Mouse (Mus musculus): Measurements from ENCODE around the gene Ccl6. TPM values are rescaled to one million over a fixed set of nuclear protein-coding genes. Genes with fewer than 3 reads are reported as not detected.

Gene Ccl6
- total and polyA plus RNA-seq, 2 experiments from 2014 or later = 3.5 to 5.0 TPM

DNA sequence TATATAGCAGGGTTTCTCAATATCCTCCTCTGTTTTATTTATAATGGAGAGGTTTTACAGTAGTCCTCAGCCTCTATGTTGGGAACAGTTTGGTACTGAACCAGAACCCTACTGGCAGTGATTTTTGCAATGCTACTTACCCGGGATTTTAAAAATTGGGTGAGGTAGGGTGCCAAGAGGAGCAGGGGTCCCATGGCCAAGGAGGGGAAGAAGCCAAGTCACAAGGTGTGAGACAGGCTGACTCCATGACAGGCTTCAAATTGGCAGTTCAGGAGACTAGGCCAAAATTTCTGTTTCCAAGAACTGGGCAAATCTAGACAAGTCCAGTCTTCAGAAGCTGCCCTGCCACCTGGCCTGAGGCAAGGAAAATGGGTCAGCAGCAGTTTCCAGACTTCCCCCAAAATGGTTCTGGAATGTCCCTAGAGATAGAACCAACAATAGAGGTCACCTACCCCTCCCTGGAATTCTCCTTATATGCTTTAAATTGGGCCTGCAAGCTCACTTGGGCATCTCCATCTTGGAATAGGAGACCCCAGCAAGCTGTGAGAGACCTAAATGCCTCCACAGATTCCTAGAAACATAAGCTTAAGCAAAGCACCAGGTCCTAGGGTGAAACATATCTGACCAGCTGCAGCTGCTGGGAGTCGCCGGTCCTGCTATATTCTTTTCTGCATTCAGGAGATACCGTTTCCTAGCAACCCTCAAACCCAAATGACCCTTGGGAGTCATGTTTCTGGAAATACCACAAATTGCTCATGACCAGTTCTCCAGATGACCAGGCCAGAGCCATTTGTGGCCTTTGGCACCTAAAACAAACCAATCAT, 10.0 kb downstream of the Ccl6 start:
- Histone ChIP-seq H3K27ac (ENCODE audit: low read depth, low read length) (no peak overlapping the region), H3K4me1 (ENCODE audit: insufficient read depth) (no peaks in the 10 kb centered on the region), H3K4me2 (ENCODE audit: low read depth) (no peak overlapping the region), H3K4me3 (ENCODE audit: low read depth, low read length) (no peak overlapping the region), H3K9ac (no peak overlapping the region), H3K9me3 (ENCODE audit: low read length) (no peaks in the 10 kb centered on the region), H3K36me3 (ENCODE audit: insufficient read depth) (no peaks in the 10 kb centered on the region), H3K27me3 (ENCODE audit: insufficient read depth, low read length) (no peaks in the 10 kb centered on the region)
- no peak for DNase-seq
- 81% methylated on average over 4 of the region's 4 CpGs for WGBS
- ATAC-seq = no peak
- no peak for TF ChIP-seq CTCF (IDR thresholded peaks at IDR 0.05; ENCODE audit: low read depth)

GRCm38 (mm10) chr11:83581626-83582610, 11.0 kb downstream of the Ccl6 start:
- ATAC-seq (no peak), DNase-seq (no peak)
- Histone ChIP-seq H3K27me3 (ENCODE audit: insufficient read depth, low read length) (no peaks in the 10 kb centered on the region), H3K9ac (no peak overlapping the region), H3K4me1 (ENCODE audit: insufficient read depth) (no peaks in the 10 kb centered on the region), H3K4me3 (ENCODE audit: low read depth, low read length) (no peak overlapping the region), H3K9me3 (ENCODE audit: low read length) (no peaks in the 10 kb centered on the region), H3K4me2 (ENCODE audit: low read depth) (no peak overlapping the region), H3K36me3 (ENCODE audit: insufficient read depth) (no peaks in the 10 kb centered on the region), H3K27ac (ENCODE audit: low read depth, low read length) (no peak overlapping the region)
- TF ChIP-seq CTCF (IDR thresholded peaks at IDR 0.05; ENCODE audit: low read depth) = no peak
- 79% methylated on average over 4 of the region's 4 CpGs for WGBS

DNA sequence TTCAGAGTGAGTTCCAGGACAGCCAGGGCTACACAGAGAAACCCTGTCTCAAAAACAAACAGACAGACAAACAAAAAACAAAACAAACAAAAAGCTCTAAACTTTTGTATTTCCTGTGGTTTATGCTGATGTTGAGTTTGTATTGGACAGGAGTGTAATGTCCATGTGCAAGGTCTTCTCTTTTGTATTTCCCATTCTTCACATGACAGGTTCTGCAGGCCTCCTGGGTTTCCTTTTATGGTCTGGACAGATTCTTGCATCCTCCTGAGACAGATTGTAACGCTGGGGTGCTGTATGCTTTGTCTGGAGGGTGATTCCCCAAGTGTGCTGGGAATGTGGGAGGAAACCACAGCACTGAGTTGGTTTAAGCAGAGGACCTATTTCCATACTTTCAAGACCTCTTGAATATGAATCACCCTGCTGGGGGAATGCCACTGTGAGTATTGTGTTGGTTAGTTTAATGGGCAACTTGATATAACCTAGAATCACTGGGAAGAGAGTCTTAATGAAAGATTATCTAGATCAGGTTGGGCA, 12.1 kb downstream of the Ccl6 start:
- Histone ChIP-seq H3K4me2 (ENCODE audit: low read depth) (no peak overlapping the region), H3K36me3 (ENCODE audit: insufficient read depth) (no peaks in the 10 kb centered on the region), H3K4me3 (ENCODE audit: low read depth, low read length) (no peak overlapping the region), H3K27me3 (ENCODE audit: insufficient read depth, low read length) (no peaks in the 10 kb centered on the region), H3K9ac (no peak overlapping the region), H3K4me1 (ENCODE audit: insufficient read depth) (no peaks in the 10 kb centered on the region), H3K27ac (ENCODE audit: low read depth, low read length) (no peak overlapping the region), H3K9me3 (ENCODE audit: low read length) (no peaks in the 10 kb centered on the region)
- 56% methylated on average over 1 of the region's 1 CpGs for WGBS
- TF ChIP-seq CTCF (IDR thresholded peaks at IDR 0.05; ENCODE audit: low read depth) = no peak
- no peak for DNase-seq
- ATAC-seq = no peak

GRCm38 (mm10) chr11:83578999-83579398, 13.9 kb downstream of the Ccl6 start:
- WGBS = 76% methylated on average over 3 of the region's 3 CpGs
- DNase-seq = no peak

GRCm38 (mm10) chr11:83578186-83578760, 14.6 kb downstream of the Ccl6 start, which contains the start of gene Ccl9:
TSS of gene Ccl9 (minus strand) at chr11:83578636.
- no peak for TF ChIP-seq CTCF (IDR thresholded peaks at IDR 0.05; ENCODE audit: low read depth)
- no peak for DNase-seq
- Histone ChIP-seq H3K9ac (no peak within 1 kb of the TSS), H3K27ac (ENCODE audit: low read depth, low read length) (no peak within 1 kb of the TSS), H3K9me3 (ENCODE audit: low read length) (no peaks in the 10 kb centered on the region), H3K27me3 (ENCODE audit: insufficient read depth, low read length) (no peaks in the 10 kb centered on the region), H3K36me3 (ENCODE audit: insufficient read depth) (no peaks in the 10 kb centered on the region), H3K4me1 (ENCODE audit: insufficient read depth) (no peaks in the 10 kb centered on the region), H3K4me3 (ENCODE audit: low read depth, low read length) (no peak within 1 kb of the TSS), H3K4me2 (ENCODE audit: low read depth) (no peak within 1 kb of the TSS)
- 57% methylated on average over 2 of the region's 2 CpGs for WGBS
- ATAC-seq = no peak

More at GRCm38 (mm10) chr11:83578999-83579398, 13.9 kb downstream of the Ccl6 start:
- Histone ChIP-seq H3K9me3 (ENCODE audit: low read length) (no peaks in the 10 kb centered on the region), H3K27ac (ENCODE audit: low read depth, low read length) (no peak overlapping the region), H3K36me3 (ENCODE audit: insufficient read depth) (no peaks in the 10 kb centered on the region), H3K4me1 (ENCODE audit: insufficient read depth) (no peaks in the 10 kb centered on the region), H3K27me3 (ENCODE audit: insufficient read depth, low read length) (no peaks in the 10 kb centered on the region), H3K4me2 (ENCODE audit: low read depth) (no peak overlapping the region), H3K9ac (no peak overlapping the region), H3K4me3 (ENCODE audit: low read depth, low read length) (no peak overlapping the region)
- no peak for TF ChIP-seq CTCF (IDR thresholded peaks at IDR 0.05; ENCODE audit: low read depth)
- no peak for ATAC-seq

DNA sequence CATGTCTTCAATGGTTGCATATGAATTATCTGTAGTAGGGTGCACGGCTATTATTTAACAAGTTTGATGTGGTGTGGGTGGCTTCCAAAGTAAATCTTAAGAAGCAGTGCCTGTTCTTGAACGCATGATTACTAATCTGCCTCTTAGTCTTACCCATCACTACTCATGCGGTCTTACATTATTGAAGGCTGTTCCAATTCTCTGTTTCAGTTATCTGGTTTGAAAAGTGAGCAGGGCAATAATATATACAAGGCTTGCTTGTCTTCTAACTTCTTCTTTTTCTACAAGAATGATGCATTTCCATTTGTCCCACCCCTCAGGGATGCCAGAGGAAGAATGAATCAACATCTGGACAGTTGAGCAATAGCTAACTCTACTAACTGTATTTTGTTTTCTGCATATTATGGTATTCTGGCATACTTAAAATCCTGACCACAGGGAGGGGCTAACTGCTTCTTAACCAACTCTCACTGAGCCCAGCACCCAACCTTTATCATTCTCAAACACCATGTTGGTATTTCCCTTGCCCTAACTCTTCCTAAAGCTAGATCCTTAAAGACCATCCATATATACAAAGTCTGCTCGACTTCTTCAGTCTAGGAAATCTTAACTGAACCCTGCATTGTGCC, 15.8 kb downstream of the Ccl6 start:
- Histone ChIP-seq H3K27me3 (ENCODE audit: insufficient read depth, low read length) (no peaks in the 10 kb centered on the region), H3K4me3 (ENCODE audit: low read depth, low read length) (no peak overlapping the region), H3K36me3 (ENCODE audit: insufficient read depth) (no peaks in the 10 kb centered on the region), H3K9me3 (ENCODE audit: low read length) (no peaks in the 10 kb centered on the region), H3K4me2 (ENCODE audit: low read depth) (no peak overlapping the region), H3K4me1 (ENCODE audit: insufficient read depth) (no peaks in the 10 kb centered on the region), H3K9ac (no peak overlapping the region), H3K27ac (ENCODE audit: low read depth, low read length) (no peak overlapping the region)
- ATAC-seq (no peak), DNase-seq (no peak)
- WGBS = 85% methylated on average over 4 of the region's 4 CpGs
- TF ChIP-seq CTCF (IDR thresholded peaks at IDR 0.05; ENCODE audit: low read depth) = no peak
